Mouse (Mus musculus) stomach, embryonic 16.5 days (tissue): ENCODE measurements at regions not wholly inside any gene's neighbourhood (a gene's known extent, or its start where the extent isn't known, plus 50 kb on each side); places are given as distances from the start of the nearest gene placed in this dataset.
A peak's percentile ranks its signal among the peaks of the same experiment; 100 is the strongest.

Experiments used
- ATAC-seq: fragments of 200-750 bp; cut with Nextera tagmentation; 2 replicates; pipeline ENCODE4 v1.8.0; 2017; ENCODE audit warnings: moderate number of reproducible peaks, moderate TSS enrichment; ENCODE audit not compliant: insufficient read depth, low FRiP score
- H3K27ac ChIP-seq: fragments of 300-500 bp; sonication (generic); 2 replicates; pipeline ENCODE4 v1.5.1; 2014; ENCODE audit warnings: low read length
- H3K27me3 ChIP-seq: fragments of 300-500 bp; sonication (generic); 2 replicates; pipeline ENCODE4 v1.6.1; 2014; ENCODE audit warnings: low read length, control low read depth, mixed read lengths; ENCODE audit not compliant: control insufficient read depth, insufficient read depth
- H3K36me3 ChIP-seq: fragments of 300-500 bp; sonication (generic); 2 replicates; pipeline ENCODE4 v1.6.1; 2014; ENCODE audit warnings: low read length; ENCODE audit not compliant: control insufficient read depth, insufficient read depth
- H3K4me1 ChIP-seq: fragments of 300-500 bp; sonication (generic); 2 replicates; pipeline ENCODE4 v1.6.1; 2014; ENCODE audit warnings: low read length, control low read depth, mixed read lengths; ENCODE audit not compliant: control insufficient read depth, insufficient read depth
- H3K4me2 ChIP-seq: fragments of 300-500 bp; sonication (generic); 2 replicates; pipeline ENCODE4 v1.6.1; 2014; ENCODE audit warnings: low read depth, low read length, mixed read lengths
- H3K4me3 ChIP-seq: fragments of 300-500 bp; sonication (generic); replicated peaks from 2 replicates; pipeline ENCODE4 v1.5.1; 2014; ENCODE audit warnings: mild to moderate bottlenecking, low read length
- H3K9ac ChIP-seq: fragments of 300-500 bp; sonication (generic); 2 replicates; pipeline ENCODE4 v1.6.1; 2014; ENCODE audit warnings: low read length
- H3K9me3 ChIP-seq: fragments of 300-500 bp; sonication (generic); replicated peaks from 2 replicates; pipeline ENCODE4 v1.6.1; 2016; ENCODE audit warnings: low read length, control low read depth; ENCODE audit not compliant: control insufficient read depth
- WGBS: fragments of 180-500 bp; shearing (Covaris S2); extraction: QIAGEN DNeasy Blood & Tissue Kit; methylation state at CpG from one replicate; pipeline ENCODE4 v1.1.7; 2014; 5-methylcytosine and 5-hydroxymethylcytosine counted together

DNA sequence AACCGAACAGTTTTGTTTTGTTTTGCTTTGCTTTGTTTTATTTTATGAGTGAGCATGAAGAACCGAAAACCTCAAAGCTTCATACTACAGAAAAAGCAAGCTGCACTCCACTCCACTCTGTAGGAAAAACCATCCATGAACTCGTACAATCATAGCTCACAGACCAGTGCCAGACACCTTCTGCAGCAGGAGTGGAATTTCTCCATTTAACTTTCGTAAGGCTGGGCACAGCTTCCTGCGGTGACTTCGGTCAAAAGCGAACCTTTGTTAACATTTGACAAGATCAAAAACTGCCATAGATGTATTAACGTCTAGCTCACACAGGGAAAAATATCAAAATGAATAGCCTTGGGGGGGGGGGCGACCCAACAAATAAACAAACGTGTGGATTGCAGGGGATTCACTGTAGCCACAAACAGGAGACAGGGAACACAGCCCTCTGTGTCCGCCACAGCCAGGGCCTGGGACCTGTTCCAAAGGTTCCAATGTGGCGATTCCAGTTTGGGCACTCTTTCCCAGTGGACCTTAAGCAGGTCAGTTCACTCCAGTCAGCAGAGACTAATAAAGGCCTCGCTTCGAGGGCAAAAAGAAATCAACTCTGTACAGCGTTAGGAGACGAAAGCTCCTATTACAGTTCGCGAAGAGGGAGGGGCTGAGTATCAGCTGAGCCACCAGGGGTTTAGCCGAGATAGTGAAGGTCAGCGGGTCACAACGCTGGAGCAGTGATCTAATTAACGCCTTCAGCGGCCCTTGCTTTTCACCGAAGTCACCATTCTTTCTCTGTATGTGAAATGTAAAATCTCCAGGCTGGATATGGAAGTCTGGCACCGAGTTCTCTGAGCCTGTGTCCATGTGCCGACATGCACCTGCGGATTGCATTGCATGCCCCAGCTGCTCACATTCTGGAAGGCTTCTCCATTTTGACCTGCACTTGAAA lies 135.4 kb upstream of the Ankrd55 start:
- Histone ChIP-seq H3K4me2 (peak overlapping the region; percentile 42), H3K9ac (peak overlapping the region; percentile 51), H3K27ac (peak overlapping the region; percentile 57), H3K4me1 (peaks cover 16% of the 10 kb centered on the region), H3K9me3 (peaks cover 3% of the 10 kb centered on the region; the same call in 1 of the 2 replicates), H3K4me3 (0 out of 2 replicates have a peak overlapping the region, but pooled peaks have one; percentile 3), H3K27me3 (no peaks in the 10 kb centered on the region), H3K36me3 (no peaks in the 10 kb centered on the region)
- peak; percentile 88 for ATAC-seq
- WGBS, result 15% methylated on average over 27 of the region's 27 CpGs

DNA sequence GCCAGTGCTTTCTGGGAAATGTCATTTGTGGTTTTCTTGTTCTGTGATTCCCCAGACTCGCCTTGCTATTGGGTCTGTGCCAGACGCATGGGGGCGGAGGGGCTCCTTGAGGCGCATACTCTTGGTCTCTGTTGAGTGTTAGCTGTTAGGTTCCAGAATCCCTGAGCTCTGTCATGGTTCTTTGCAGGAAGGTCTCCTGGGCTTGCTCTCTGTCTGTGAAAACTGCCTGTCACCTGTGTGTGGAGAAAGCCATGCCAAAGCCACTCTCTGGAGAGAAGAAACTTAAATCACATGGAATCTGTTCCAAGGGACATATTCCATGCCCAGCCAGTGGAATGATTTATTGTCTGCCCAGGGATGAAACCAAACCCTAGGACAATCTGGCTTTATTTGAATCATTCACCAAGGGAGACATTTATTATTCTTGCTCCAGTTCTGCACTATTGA lies 134.5 kb upstream of the Ankrd55 start:
- no peak overlapping the region; the same call in 1 of the 2 replicates for H3K27ac ChIP-seq
- H3K4me2 ChIP-seq, result peak overlapping the region; percentile 42
- H3K4me3 ChIP-seq, result no peak overlapping the region
- H3K36me3 ChIP-seq, result no peaks in the 10 kb centered on the region
- ATAC-seq, result peak; percentile 68
- peaks cover 16% of the 10 kb centered on the region for H3K4me1 ChIP-seq
- peaks cover 6% of the 10 kb centered on the region; the same call in 1 of the 2 replicates for H3K9me3 ChIP-seq
- H3K9ac ChIP-seq, result no peak overlapping the region
- 23% methylated on average over 4 of the region's 4 CpGs for WGBS
- no peaks in the 10 kb centered on the region for H3K27me3 ChIP-seq

DNA sequence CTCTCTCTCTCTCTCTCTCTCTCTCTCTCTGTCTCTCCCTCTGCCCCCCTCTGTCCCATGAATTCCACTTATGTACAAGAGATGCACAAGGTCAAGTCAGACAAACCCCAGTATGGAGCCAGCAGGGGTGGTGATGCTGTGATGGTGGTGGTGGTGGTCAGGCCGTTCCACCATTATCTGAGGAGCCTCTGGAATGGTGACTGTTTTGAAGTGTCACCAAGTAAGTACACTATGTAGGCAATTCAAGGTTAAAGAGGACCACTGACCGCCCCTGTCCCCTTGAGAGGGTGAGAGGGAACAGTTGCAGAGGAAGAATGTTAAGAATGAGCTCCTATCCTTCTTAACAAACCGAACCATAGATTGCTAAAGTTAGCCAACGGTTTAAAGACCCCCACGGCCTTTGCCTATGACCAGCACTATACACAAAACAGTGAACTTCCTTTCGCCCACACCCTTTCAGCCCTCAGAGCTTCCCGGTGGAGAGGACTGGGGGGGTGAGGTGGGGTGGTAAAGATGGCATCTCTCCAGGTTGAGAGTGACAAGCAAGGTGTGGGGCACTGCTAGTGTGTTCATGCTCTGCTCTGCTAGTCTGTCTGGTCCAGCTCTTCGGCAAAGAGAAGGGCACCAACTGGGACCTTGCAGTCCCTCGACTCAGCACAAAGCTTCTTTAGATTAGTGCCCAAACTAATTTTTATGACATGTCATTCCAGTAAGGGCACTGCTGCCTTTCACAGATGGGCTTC lies 128.7 kb upstream of the Ankrd55 start:
- peaks cover 6% of the 10 kb centered on the region; the same call in 1 of the 2 replicates for H3K9me3 ChIP-seq
- WGBS, result 77% methylated on average over 9 of the region's 9 CpGs
- no peaks in the 10 kb centered on the region for H3K36me3 ChIP-seq
- H3K27ac ChIP-seq, result peak overlapping the region; percentile 78
- 0 out of 2 replicates have a peak, but pooled peaks cover 5% of the 10 kb centered on the region for H3K4me1 ChIP-seq
- no peaks in the 10 kb centered on the region for H3K27me3 ChIP-seq
- no peak overlapping the region for H3K9ac ChIP-seq
- ATAC-seq, result peak; percentile 47; the same call in 1 of the 2 replicates
- H3K4me3 ChIP-seq, result no peak overlapping the region
- H3K4me2 ChIP-seq, result no peak overlapping the region

DNA sequence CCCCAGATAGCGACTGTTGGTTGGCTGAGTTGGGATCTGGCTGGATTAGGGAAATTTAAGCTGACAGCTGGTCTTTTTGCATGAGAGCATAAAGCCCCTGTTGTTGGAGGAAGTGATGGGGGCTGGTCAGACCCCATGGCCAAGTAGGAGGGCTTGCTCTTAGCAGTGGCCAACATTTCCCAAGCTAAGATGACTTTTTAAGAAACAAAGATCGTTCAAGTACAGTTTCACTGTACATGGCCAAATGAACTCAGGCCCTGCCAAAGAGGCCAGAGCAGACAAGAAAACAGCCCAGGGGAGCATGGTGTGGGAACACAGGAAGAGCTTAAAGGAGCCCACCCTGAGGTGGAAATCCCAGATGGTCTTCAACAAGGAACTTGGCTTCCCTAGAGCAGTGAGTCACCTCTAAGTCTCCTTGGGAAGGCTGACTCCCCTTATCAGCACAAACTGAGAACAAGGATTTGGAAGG lies 128.0 kb upstream of the Ankrd55 start:
- H3K9ac ChIP-seq, result no peak overlapping the region
- 0 out of 2 replicates have a peak, but pooled peaks cover 5% of the 10 kb centered on the region for H3K4me1 ChIP-seq
- WGBS, result 44% methylated on average over 2 of the region's 2 CpGs
- no peak overlapping the region for H3K4me2 ChIP-seq
- no peaks in the 10 kb centered on the region for H3K27me3 ChIP-seq
- H3K36me3 ChIP-seq, result no peaks in the 10 kb centered on the region
- H3K9me3 ChIP-seq, result peaks cover 6% of the 10 kb centered on the region; the same call in 1 of the 2 replicates
- peak; percentile 71; the same call in 1 of the 2 replicates for ATAC-seq
- no peak overlapping the region for H3K4me3 ChIP-seq
- peak overlapping the region; percentile 78 for H3K27ac ChIP-seq

DNA sequence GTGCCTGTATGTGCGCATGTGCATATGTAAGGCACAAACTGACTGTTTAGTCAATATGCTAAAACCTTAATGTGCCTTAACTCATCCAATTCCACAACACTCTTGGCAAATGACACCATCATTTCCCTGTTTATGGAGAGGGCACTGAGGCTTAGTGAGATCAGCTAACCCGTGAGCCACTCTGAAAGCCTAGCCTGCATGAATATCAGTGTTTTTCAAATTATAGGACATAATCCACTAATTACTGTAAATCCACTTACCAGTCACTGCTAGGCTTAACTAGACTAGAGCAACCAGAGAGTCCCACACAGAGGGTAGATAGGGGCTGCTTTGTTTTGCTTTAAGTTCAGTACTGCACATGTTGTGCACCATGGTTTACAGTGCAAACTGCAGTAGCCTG lies 127.5 kb upstream of the Ankrd55 start:
- Histone ChIP-seq H3K4me3 (no peak overlapping the region), H3K27ac (peak overlapping the region; percentile 78), H3K36me3 (no peaks in the 10 kb centered on the region), H3K4me2 (no peak overlapping the region), H3K27me3 (no peaks in the 10 kb centered on the region), H3K9me3 (peaks cover 6% of the 10 kb centered on the region; the same call in 1 of the 2 replicates), H3K9ac (no peak overlapping the region), H3K4me1 (0 out of 2 replicates have a peak, but pooled peaks cover 5% of the 10 kb centered on the region)
- WGBS, result 78% methylated on average over 2 of the region's 2 CpGs
- ATAC-seq, result no peak

DNA sequence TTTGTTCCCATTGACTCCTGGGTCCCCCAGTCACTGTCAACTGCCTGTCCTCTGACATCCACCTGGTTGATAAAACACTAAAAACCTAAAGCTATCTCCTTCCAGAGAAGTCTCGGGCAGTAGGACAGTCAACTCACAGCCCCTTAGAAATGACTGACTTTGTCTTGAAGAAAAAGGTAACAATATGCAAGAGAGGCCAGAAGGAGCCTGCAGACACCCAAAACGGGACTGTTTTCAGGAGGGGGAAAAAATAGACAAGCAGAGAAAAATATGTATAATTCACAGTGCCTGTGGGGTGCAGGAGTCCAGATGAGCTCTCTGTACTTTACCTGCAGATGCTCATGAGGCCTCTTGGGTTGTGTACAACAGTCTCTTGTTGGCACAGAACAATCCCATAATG lies 126.4 kb upstream of the Ankrd55 start:
- H3K9ac ChIP-seq, result no peak overlapping the region
- H3K4me2 ChIP-seq, result no peak overlapping the region
- H3K9me3 ChIP-seq, result peaks cover 6% of the 10 kb centered on the region; the same call in 1 of the 2 replicates
- WGBS, result 84% methylated on average over 2 of the region's 2 CpGs
- H3K27ac ChIP-seq, result no peak overlapping the region
- no peak overlapping the region for H3K4me3 ChIP-seq
- H3K4me1 ChIP-seq, result 0 out of 2 replicates have a peak, but pooled peaks cover 5% of the 10 kb centered on the region
- no peaks in the 10 kb centered on the region for H3K27me3 ChIP-seq
- no peak for ATAC-seq
- H3K36me3 ChIP-seq, result no peaks in the 10 kb centered on the region

DNA sequence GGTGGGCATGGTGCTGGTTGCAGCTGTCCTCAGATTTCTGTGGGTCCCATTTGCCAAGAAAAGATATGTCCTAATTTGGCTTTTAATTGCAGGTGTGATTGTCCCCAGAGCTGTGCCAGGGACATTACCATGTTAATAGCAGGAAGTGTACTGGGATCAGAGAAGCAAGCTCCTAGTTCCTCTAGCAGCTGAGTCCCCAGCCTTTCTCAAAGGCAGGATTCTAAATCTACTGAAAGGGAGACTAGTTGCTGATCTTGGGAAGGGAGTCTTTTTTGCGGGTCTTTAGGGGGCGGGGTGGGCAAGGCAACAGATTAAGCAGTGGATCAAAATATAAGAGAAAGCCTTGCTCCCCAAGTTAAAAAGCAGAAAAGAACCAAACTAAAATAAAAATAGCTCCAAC lies 122.3 kb upstream of the Ankrd55 start:
- Histone ChIP-seq H3K4me2 (no peak overlapping the region), H3K4me3 (no peak overlapping the region), H3K4me1 (no peaks in the 10 kb centered on the region), H3K9me3 (no peaks in the 10 kb centered on the region), H3K27me3 (no peaks in the 10 kb centered on the region), H3K36me3 (no peaks in the 10 kb centered on the region), H3K27ac (no peak overlapping the region), H3K9ac (no peak overlapping the region)
- ATAC-seq, result no peak
- WGBS, result 80% methylated on average over 2 of the region's 2 CpGs

DNA sequence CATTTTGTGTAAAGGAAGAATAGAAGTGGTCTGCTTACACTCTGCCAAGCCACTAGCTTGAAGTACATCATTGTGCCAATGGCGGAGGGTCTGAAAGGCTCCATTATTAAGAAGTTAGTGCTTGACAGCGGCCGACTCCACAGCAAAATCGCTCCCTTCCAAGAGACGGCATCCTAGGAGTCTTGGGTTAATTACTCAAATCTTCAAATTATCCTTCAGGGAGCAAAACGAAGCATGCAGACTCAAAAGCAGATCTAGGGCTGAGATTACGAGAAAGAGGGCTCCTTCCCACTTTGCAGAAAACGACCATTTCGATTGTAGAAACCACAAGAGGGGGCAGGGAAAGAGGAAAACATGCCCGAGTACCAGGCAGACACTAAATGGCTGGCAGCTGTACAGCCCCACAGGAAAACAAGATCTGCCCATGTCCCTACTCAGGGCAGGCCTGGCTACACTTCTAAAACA lies 121.9 kb upstream of the Ankrd55 start:
- Histone ChIP-seq H3K4me2 (no peak overlapping the region), H3K27ac (no peak overlapping the region), H3K4me3 (no peak overlapping the region), H3K9me3 (no peaks in the 10 kb centered on the region), H3K27me3 (no peaks in the 10 kb centered on the region), H3K4me1 (no peaks in the 10 kb centered on the region), H3K9ac (no peak overlapping the region), H3K36me3 (no peaks in the 10 kb centered on the region)
- no peak for ATAC-seq
- 75% methylated on average over 10 of the region's 10 CpGs for WGBS
